Mouse (Mus musculus) CH12.LX (cell line): ENCODE results near the gene Dnajc24. TPM values are rescaled to one million over a fixed set of nuclear protein-coding genes. Genes with fewer than 3 reads are reported as not detected.

ENCODE experiments used
- DNase-seq: peaks from one replicate; pipeline ENCODE4 v3.0.0-alpha.2; 2013; ENCODE audit errors: extremely low read depth
- H3K27ac ChIP-seq: 2 replicates; pipeline ENCODE4 v1.5.1; 2012; ENCODE audit warnings: low read depth, mild to moderate bottlenecking, control low read depth, moderate library complexity; ENCODE audit not compliant: insufficient read depth
- H3K27me3 ChIP-seq: replicated peaks from 2 replicates; pipeline ENCODE3; 2012; ENCODE audit warnings: inconsistent platforms
- H3K36me3 ChIP-seq, 2 experiments: replicated peaks in 1 of 2; 2 replicates each; pipeline versions ENCODE3 to v1.6.1; 2012; ENCODE audit warnings: inconsistent platforms in 1 of 2, low read length in 1 of 2, mild to moderate bottlenecking in 1 of 2, mixed read lengths in 1 of 2, moderate library complexity in 1 of 2; ENCODE audit not compliant: control insufficient read depth in 1 of 2, insufficient read depth in 1 of 2
- H3K4me1 ChIP-seq, 2 experiments: 2 replicates each; pipeline ENCODE4 v1.6.1; 2012; ENCODE audit warnings: inconsistent platforms in 1 of 2, moderate library complexity in 1 of 2; ENCODE audit not compliant: insufficient read depth in 2 of 2, control insufficient read depth in 1 of 2
- H3K4me2 ChIP-seq: 2 replicates; pipeline ENCODE4 v1.6.1; 2012; ENCODE audit warnings: low read depth, mild to moderate bottlenecking, control low read depth; ENCODE audit not compliant: poor library complexity, insufficient read depth, severe bottlenecking
- H3K4me3 ChIP-seq, 3 experiments: fragments of 150-350 bp in 1 of 3; sonication (generic) in 1 of 3; replicated peaks in 1 of 3; 2 replicates each; pipeline versions ENCODE3 to v1.5.1; 2011 to 2012; ENCODE audit warnings: low read depth in 2 of 3, low read length in 2 of 3, mild to moderate bottlenecking in 2 of 3, moderate library complexity in 2 of 3, control low read depth in 1 of 3, improper control_type of control experiment in 1 of 3, inconsistent platforms in 1 of 3, mixed read lengths in 1 of 3; ENCODE audit not compliant: poor library complexity in 1 of 3
- H3K79me2 ChIP-seq: replicated peaks from 2 replicates; pipeline ENCODE4 v1.6.1; 2012; ENCODE audit warnings: mild to moderate bottlenecking, moderate library complexity; ENCODE audit not compliant: control insufficient read depth, poor library complexity, insufficient read depth, severe bottlenecking; ENCODE audit errors: extremely low read depth
- H3K9ac ChIP-seq: 2 replicates; pipeline ENCODE4 v1.6.1; 2012; ENCODE audit warnings: low read depth, mild to moderate bottlenecking, control low read depth, moderate library complexity; ENCODE audit not compliant: insufficient read depth
- H3K9me3 ChIP-seq: replicated peaks from 2 replicates; pipeline ENCODE3; 2012; ENCODE audit warnings: low read length, inconsistent platforms, mixed read lengths
- BHLHE40 ChIP-seq: IDR thresholded peaks from 2 replicates; pipeline ENCODE4 v1.6.1; 2011; ENCODE audit warnings: mild to moderate bottlenecking, low read depth, low read length, improper control_type of control experiment
- CTCF ChIP-seq, 2 experiments: IDR thresholded peaks in 1 of 2; conservative IDR thresholded peaks in 1 of 2; 2 replicates each; pipeline ENCODE4 v1.5.1; 2011 to 2012; ENCODE audit warnings: low read depth in 2 of 2, low read length in 2 of 2, improper control_type of control experiment in 1 of 2, inconsistent platforms in 1 of 2, mild to moderate bottlenecking in 1 of 2, moderate library complexity in 1 of 2
- E2F4 ChIP-seq: IDR thresholded peaks from 2 replicates; pipeline ENCODE4 v1.6.1; 2011; ENCODE audit warnings: low read depth, low read length, improper control_type of control experiment; ENCODE audit not compliant: insufficient replicate concordance
- EP300 ChIP-seq: IDR thresholded peaks from 2 replicates; pipeline ENCODE4 v1.6.1; 2011; ENCODE audit warnings: low read length, improper control_type of control experiment
- HCFC1 ChIP-seq: IDR thresholded peaks from 2 replicates; pipeline ENCODE4 v1.6.1; 2012; ENCODE audit warnings: low read depth, mild to moderate bottlenecking, inconsistent platforms, low read length, improper control_type of control experiment
- JUND ChIP-seq: conservative IDR thresholded peaks from 2 replicates; pipeline ENCODE4 v1.6.1; 2011; ENCODE audit warnings: low read depth, low read length, improper control_type of control experiment
- MAZ ChIP-seq: IDR thresholded peaks from 2 replicates; pipeline ENCODE4 v1.6.1; 2012; ENCODE audit warnings: low read depth, mild to moderate bottlenecking, inconsistent platforms, low read length, improper control_type of control experiment, moderate library complexity
- MXI1 ChIP-seq: IDR thresholded peaks from 2 replicates; pipeline ENCODE4 v1.6.1; 2011; ENCODE audit warnings: mild to moderate bottlenecking, low read depth, low read length, improper control_type of control experiment
- MYC ChIP-seq: IDR thresholded peaks from 2 replicates; pipeline ENCODE4 v1.6.1; 2011; ENCODE audit warnings: low read depth, mild to moderate bottlenecking, improper control_type of control experiment, low read length
- NELFE ChIP-seq: IDR thresholded peaks from 2 replicates; pipeline ENCODE4 v1.6.1; 2011; ENCODE audit warnings: low read depth, low read length, improper control_type of control experiment
- POLR2A ChIP-seq: IDR thresholded peaks from 2 replicates; pipeline ENCODE4 v1.6.1; 2011; ENCODE audit warnings: low read depth, mild to moderate bottlenecking, improper control_type of control experiment, low read length
- RCOR1 ChIP-seq: conservative IDR thresholded peaks from 2 replicates; pipeline ENCODE4 v1.6.1; 2012; ENCODE audit warnings: low read depth, mild to moderate bottlenecking, inconsistent platforms, low read length, improper control_type of control experiment
- SIN3A ChIP-seq: IDR thresholded peaks from 2 replicates; pipeline ENCODE4 v1.6.1; 2012; ENCODE audit warnings: low read length, improper control_type of control experiment, inconsistent platforms
- TBP ChIP-seq: conservative IDR thresholded peaks from 2 replicates; pipeline ENCODE4 v1.6.1; 2011; ENCODE audit warnings: low read depth, low read length, improper control_type of control experiment
- UBTF ChIP-seq: IDR thresholded peaks from 2 replicates; pipeline ENCODE4 v1.6.1; 2012; ENCODE audit warnings: low read depth, mild to moderate bottlenecking, inconsistent platforms, low read length, improper control_type of control experiment, moderate library complexity
- USF1 ChIP-seq: IDR thresholded peaks from 2 replicates; pipeline ENCODE4 v1.6.1; 2014; ENCODE audit warnings: low read depth, mild to moderate bottlenecking, inconsistent platforms, low read length, improper control_type of control experiment
- USF2 ChIP-seq: conservative IDR thresholded peaks from 2 replicates; pipeline ENCODE4 v1.6.1; 2011; ENCODE audit warnings: low read depth, low read length, improper control_type of control experiment
- ZC3H11A ChIP-seq: IDR thresholded peaks from 2 replicates; pipeline ENCODE4 v1.6.1; 2012; ENCODE audit warnings: low read depth, mild to moderate bottlenecking, inconsistent platforms, low read length, improper control_type of control experiment
- ZMIZ1 ChIP-seq: IDR thresholded peaks from 2 replicates; pipeline ENCODE4 v1.6.1; 2012; ENCODE audit warnings: low read depth, mild to moderate bottlenecking, inconsistent platforms, low read length, improper control_type of control experiment
- ZNF384 ChIP-seq: IDR thresholded peaks from 2 replicates; pipeline ENCODE4 v1.6.1; 2012; ENCODE audit warnings: low read depth, low read length, improper control_type of control experiment, inconsistent platforms
- dilution Hi-C: fragments of 300-500 bp; cut with MboI; formaldehyde crosslinking; loops from 2 replicates; pipeline ENCODE4 v1.14.3; 2020; ENCODE audit warnings: low sequenced_read_pairs; ENCODE audit not compliant: extremely low pct_unique_long_range_greater_than_20kb, extremely low pct_ligation_motif_present
- in situ Hi-C: fragments of 300-500 bp; cut with MboI; formaldehyde crosslinking; loops from 3 replicates; pipeline ENCODE4 v1.14.3; 2019; ENCODE audit warnings: low sequenced_read_pairs, low pct_ligation_motif_present, low pct_unique_long_range_greater_than_20kb, mixed read lengths
- polyA plus RNA-seq: library from polyadenylated mRNA; unstranded; fragments of >175 nt; gene quantifications from 2 replicates; pipeline ENCODE4 v1.2.1, GENCODE M21; 2012; ENCODE audit warnings: low read depth; ENCODE audit not compliant: insufficient read length
- total RNA-seq, 2 experiments: library from RNA; depleted of rRNA; stranded (reverse); fragments of 300-350 nt in 1 of 2; fragments of >200 nt in 1 of 2; gene quantifications; 2 replicates each; pipeline ENCODE4 v1.2.3; 2012 to 2014

Dnajc24 gene
- total and polyA plus RNA-seq, 3 experiments: 29.2 to 53.2 (median 41.5) TPM

DNA sequence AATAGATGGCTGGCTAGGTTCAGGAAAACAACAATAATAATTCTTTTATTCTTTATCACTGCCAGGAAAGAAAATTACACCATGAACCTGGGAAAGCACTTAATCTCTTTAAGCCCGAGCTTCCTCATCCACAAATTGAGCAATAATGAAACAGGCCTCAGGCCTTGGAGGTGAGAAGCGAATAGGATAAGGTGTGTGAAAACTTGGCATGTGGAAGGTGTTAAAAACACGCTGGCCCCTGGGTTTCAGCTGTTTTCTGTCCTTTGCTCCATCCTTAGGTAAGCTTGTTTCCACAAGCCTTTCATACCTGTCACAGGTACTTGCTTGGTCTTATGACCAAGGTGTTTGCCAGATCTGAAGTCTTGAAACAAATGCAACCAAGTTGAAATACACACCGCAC lies 43.3 kb upstream of the Dnajc24 start:
- TF ChIP-seq NELFE: no peak
- TF ChIP-seq SIN3A: no peak
- TF ChIP-seq JUND: no peak
- no peak for TF ChIP-seq E2F4
- no peak for TF ChIP-seq ZMIZ1
- TF ChIP-seq MXI1: no peak
- TF ChIP-seq UBTF: no peak
- no peak for TF ChIP-seq USF2
- no peak for TF ChIP-seq HCFC1
- TF ChIP-seq EP300: no peak
- no peak for TF ChIP-seq ZC3H11A
- TF ChIP-seq, all 38 proteins: peak for 0
- Histone ChIP-seq H3K4me3 (no peak overlapping the region), H3K36me3 (no peaks in the 10 kb centered on the region), H3K27ac (no peak overlapping the region), H3K4me2 (no peak overlapping the region), H3K79me2 (no peaks in the 10 kb centered on the region), H3K4me1 (no peaks in the 10 kb centered on the region; a peak in 1 of 4 replicates), H3K9ac (no peak overlapping the region), H3K9me3 (no peaks in the 10 kb centered on the region), H3K27me3 (no peaks in the 10 kb centered on the region)
- no peak for DNase-seq
- in situ Hi-C loops (no loop called here), dilution Hi-C loops (no loop called here)

DNA sequence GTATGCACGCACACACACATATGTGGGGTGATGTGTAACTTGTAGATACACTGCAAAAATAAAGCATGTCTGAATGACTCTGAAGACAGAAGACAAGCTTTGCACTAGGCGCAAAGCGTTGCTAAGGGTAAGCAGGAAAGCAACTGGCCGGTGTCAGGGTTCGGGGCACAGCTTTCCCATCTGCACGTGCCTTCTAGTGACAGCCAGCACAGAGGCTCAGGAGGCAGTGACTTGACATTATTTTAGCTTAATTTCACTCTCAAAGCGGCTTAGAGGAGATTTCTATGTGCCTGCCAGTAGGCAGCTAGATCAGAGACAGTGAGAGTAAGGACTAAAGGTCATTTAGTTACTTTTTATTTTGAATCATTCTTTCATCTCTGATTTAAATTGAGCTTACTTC lies 39.1 kb upstream of the Dnajc24 start:
- dilution Hi-C loops (no loop called here), in situ Hi-C loops (no loop called here)
- Histone ChIP-seq H3K4me3 (no peak overlapping the region), H3K9me3 (no peaks in the 10 kb centered on the region), H3K79me2 (no peaks in the 10 kb centered on the region), H3K36me3 (no peaks in the 10 kb centered on the region), H3K9ac (no peak overlapping the region), H3K4me1 (no peaks in the 10 kb centered on the region; a peak in 1 of 4 replicates), H3K4me2 (no peak overlapping the region), H3K27ac (no peak overlapping the region), H3K27me3 (no peaks in the 10 kb centered on the region)
- TF ChIP-seq RCOR1: no peak
- no peak for TF ChIP-seq USF2
- TF ChIP-seq MXI1: no peak
- no peak for TF ChIP-seq NELFE
- no peak for TF ChIP-seq USF1
- no peak for TF ChIP-seq POLR2A
- no peak for TF ChIP-seq MAZ
- no peak for TF ChIP-seq MYC
- TF ChIP-seq ZNF384: no peak
- TF ChIP-seq BHLHE40: no peak
- TF ChIP-seq JUND: no peak
- no peak for TF ChIP-seq TBP
- TF ChIP-seq CTCF (conservative IDR thresholded peaks at IDR 0.05 in 1 of 2, IDR thresholded peaks at IDR 0.05 in 1 of 2; ENCODE audit: low read depth in 2 of 2, low read length in 2 of 2): no peak
- no peak for DNase-seq
